Mouse (Mus musculus): ENCODE results near the gene 2900026A02Rik. TPM values are rescaled to one million over a fixed set of nuclear protein-coding genes. Genes with fewer than 3 reads are reported as not detected.

The 2900026A02Rik gene
- polyA plus RNA-seq, 1 experiment from 2014 or later, result 26.0 TPM

DNA sequence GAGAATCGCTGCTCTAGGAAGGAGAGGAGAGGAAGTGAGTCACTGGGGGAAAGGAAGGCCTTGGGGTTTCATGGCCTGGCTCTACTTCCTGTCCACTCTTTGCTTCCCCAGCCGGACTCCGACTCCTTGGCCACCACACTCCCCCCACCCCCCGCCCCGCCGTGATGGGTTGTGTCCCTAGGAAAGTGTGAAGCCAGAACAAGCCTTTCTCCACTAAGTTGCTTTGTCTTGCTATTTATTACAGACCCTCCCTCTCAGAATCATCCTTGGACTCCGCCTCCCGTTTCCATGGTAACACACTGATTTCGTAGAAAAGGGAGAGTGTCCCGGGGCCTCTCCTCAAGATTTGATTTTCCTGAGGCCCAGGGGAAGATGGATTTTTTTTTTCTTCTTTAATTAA, 4.2 kb upstream of the 2900026A02Rik start:
- ChIA-PET POLR2A (no interaction called here), CTCF (interaction anchor here (1.4 kb wide), 1 partner anchor 126 kb away, joined by 6 read pairs; no protein-coding TSS in a partner anchor)
- in situ Hi-C loops (cut with MboI; ENCODE audit: low pct_unique_long_range_greater_than_20kb), result loop anchor here (5.0 to 25.0 kb wide), 3 partner anchors 128 to 788 kb away; partner anchors contain the start of gene Gm6588
- no peaks in the 10 kb centered on the region for H3K27me3 ChIP-seq
- DNase-seq (ENCODE audit: low read depth, low spot score) (no peak), ATAC-seq (no peak)
- TF ChIP-seq CTCF (IDR thresholded peaks at IDR 0.05), result no peak

DNA sequence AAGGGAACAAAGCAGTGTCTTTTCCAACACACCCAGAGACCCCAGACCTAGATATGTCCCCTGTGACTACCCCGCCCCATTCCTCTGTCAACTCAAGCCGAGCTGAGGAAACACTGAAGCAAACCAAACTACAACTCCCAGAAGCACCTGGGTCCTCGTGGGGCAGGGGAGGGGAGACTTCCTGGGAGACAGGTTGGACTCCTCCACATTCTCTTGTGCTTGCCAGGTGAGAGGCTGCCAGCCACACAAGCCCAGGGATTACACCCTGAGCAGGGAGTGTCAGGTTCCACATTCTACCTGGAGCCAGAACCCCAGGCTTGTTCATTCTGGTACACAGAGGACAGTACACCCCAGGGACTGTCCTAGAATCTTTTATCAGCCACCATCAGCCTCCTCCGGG, 2.9 kb upstream of the 2900026A02Rik start:
- no peak for TF ChIP-seq CTCF (IDR thresholded peaks at IDR 0.05)
- DNase-seq (ENCODE audit: low read depth, low spot score) (no peak), ATAC-seq (no peak)
- in situ Hi-C loops (cut with MboI; ENCODE audit: low pct_unique_long_range_greater_than_20kb), result loop anchor here (5.0 to 25.0 kb wide), 2 partner anchors 42 to 663 kb away; no protein-coding TSS in a partner anchor
- POLR2A ChIA-PET, result no interaction called here
- H3K27me3 ChIP-seq, result no peaks in the 10 kb centered on the region
- CTCF ChIA-PET, result interaction anchor here (1.0 to 4.1 kb wide), 7 partner anchors 20 to 125 kb away, joined by 3 to 36 read pairs (median 6); no protein-coding TSS in a partner anchor

DNA sequence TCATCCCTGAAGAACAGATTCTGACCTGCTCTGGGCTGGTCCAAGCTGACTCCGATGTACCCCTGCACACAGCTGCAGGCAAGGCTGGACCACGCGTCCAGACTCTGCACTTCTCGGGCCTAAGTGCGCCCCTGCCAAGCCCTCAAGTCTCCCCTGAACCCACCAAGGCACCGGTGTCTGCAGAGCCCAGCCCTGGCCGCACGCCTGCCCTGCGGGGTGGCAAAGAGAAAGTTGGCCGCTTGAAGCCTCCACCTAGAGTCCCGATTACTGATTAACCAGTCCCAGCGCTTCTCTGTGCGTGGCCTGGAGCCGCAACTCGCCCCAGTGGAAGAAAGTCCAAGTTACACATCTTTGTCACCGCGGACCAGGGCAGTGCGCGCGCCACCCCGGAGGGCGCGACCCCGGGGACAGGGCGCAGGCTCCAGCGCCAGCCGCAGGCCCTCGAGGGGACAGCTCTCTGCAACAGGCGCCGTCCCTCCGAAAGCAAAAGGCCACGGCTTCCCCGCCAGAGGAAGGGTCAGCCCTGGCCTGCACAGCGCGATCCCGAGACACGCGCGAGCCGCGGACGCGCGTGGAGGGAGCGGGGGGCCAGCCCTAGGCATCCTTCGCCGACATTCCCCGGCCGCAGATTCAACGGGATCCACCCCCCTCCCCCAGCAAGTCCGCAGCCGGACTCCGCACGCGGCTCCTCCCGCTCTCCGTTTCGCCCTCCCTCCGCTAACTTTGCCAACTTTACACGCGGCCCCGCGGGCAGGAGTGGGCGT, 471 bp downstream of the 2900026A02Rik start:
- TF ChIP-seq CTCF (IDR thresholded peaks at IDR 0.05), result no peak
- POLR2A ChIA-PET, result interaction anchor here (1.1 to 1.3 kb wide), 2 partner anchors 16 to 41 kb away, joined by 6 to 8 read pairs; no protein-coding TSS in a partner anchor
- no peak for DNase-seq (ENCODE audit: low read depth, low spot score)
- no peaks in the 10 kb centered on the region for H3K27me3 ChIP-seq
- in situ Hi-C loops (cut with MboI; ENCODE audit: low pct_unique_long_range_greater_than_20kb), result loop anchor here (5.0 to 25.0 kb wide), 2 partner anchors 38 to 667 kb away; no protein-coding TSS in a partner anchor
- peak; percentile 26 for ATAC-seq
- CTCF ChIA-PET, result interaction anchor here (1.3 to 4.1 kb wide), 4 partner anchors 13 to 121 kb away, joined by 3 to 36 read pairs (median 10); no protein-coding TSS in a partner anchor

DNA sequence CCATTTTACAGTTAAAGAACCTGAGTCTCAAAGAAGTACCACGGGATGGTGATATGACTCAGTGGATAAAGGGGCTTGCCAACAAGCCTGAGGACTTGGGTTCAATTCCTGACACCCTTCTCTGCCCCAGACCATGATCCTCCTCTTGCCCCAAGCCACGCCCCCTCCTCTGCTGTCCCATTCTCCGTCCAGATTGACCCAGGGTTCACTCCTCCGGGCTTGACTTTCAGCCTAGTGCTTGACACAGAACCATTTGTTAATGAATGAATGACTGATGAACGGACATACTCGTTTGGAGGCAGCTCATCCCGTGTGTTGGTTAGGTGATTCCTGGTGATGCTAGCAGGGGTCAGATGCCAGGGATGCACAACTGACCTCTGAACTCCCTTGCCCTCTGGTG, 1.2 kb downstream of the 2900026A02Rik start:
- ChIA-PET POLR2A (interaction anchor here (1.0 to 1.3 kb wide), 4 partner anchors 13 to 45 kb away, joined by 3 to 8 read pairs (median 4); no protein-coding TSS in a partner anchor), CTCF (interaction anchor here (1.3 to 3.2 kb wide), 3 partner anchors 12 to 120 kb away, joined by 3 to 16 read pairs (median 4); no protein-coding TSS in a partner anchor)
- no peak for TF ChIP-seq CTCF (IDR thresholded peaks at IDR 0.05)
- ATAC-seq (no peak), DNase-seq (ENCODE audit: low read depth, low spot score) (no peak)
- H3K27me3 ChIP-seq, result no peaks in the 10 kb centered on the region
- in situ Hi-C loops (cut with MboI; ENCODE audit: low pct_unique_long_range_greater_than_20kb), result loop anchor here (5.0 to 25.0 kb wide), 2 partner anchors 38 to 667 kb away; no protein-coding TSS in a partner anchor

DNA sequence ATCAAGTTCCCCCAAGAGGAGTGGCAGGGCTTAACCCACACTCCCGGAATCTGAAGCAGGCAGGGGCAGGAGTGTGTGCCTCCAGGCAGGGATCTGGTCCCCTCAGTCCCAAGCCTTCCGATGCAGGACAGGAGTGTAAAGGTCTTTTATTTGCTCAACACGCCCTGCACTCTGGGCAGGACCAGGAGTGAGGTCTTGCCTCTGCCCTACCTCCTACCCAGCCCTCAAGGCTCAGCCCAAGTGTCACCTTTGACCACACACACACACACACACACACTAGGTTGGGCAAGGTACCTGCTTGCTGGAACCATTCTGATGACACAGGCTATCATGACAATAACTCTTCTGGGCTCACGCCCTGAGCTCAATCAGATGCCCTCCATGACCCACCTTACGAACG, 1.6 kb downstream of the 2900026A02Rik start:
- ATAC-seq, result no peak
- H3K27me3 ChIP-seq, result no peaks in the 10 kb centered on the region
- ChIA-PET POLR2A (interaction anchor here (1.0 to 1.3 kb wide), 4 partner anchors 13 to 45 kb away, joined by 3 to 8 read pairs (median 4); no protein-coding TSS in a partner anchor), CTCF (interaction anchor here (1.3 to 3.2 kb wide), 3 partner anchors 12 to 120 kb away, joined by 3 to 16 read pairs (median 4); no protein-coding TSS in a partner anchor)
- in situ Hi-C loops (cut with MboI; ENCODE audit: low pct_unique_long_range_greater_than_20kb), result loop anchor here (25.0 kb wide), 1 partner anchor 668 kb away; no protein-coding TSS in a partner anchor
- no peak for DNase-seq (ENCODE audit: low read depth, low spot score)
- TF ChIP-seq CTCF (IDR thresholded peaks at IDR 0.05), result no peak

DNA sequence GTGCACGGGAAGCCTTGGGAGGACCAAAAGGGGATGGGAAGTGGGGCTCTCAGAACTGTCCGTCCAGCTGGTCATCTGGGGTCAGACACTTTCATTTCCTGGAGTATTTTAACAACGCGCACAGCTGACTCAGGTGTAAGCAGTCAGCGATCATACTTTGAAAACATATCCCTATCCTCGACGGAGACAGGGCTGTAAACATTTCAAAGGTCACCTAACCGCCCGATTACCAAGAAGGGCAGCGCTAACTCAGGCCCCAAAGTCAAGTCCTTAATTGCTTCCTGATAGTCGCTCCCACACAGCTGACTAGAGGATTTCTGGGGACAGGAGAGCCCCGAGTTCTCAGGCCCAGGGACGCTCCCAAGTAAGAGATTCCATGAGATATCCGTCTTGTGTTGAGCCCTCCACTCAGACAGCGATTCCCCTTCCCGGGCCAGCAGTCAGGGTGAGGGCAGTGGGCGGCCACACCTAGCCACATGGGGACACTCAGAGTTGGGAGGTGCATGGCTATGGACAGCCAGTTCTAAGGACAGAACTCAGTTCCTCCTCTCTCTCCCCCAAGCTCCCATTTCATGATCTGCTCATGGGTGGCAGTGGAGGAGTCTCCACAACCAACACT, 2.3 kb downstream of the 2900026A02Rik start:
- POLR2A ChIA-PET, result no interaction called here

DNA sequence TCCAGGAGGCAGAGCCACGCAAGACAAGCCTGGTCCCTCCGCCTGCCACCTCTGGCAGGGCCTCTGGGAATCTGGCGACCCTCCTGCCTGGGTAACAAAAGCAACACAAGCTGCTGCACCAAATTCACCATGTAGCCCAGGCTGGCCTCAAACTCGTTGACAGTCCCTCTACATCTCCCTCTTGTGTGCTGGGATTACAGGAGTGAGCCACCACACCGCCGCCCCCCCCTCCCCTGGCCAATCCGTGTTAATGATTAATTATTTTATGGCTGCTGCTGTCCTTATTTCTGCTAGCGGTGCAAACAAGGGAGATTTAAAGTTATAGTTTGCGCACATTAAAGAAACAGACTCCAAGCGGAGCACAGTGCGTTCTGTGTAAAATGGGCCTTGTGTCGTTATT, 4.0 kb downstream of the 2900026A02Rik start:
- no peaks in the 10 kb centered on the region for H3K27me3 ChIP-seq
- DNase-seq (ENCODE audit: low read depth, low spot score), result no peak
- no peak for TF ChIP-seq CTCF (IDR thresholded peaks at IDR 0.05)
- ATAC-seq, result no peak
- in situ Hi-C loops (cut with MboI; ENCODE audit: low pct_unique_long_range_greater_than_20kb), result loop anchor here (25.0 kb wide), 1 partner anchor 670 kb away; no protein-coding TSS in a partner anchor
- POLR2A ChIA-PET, result interaction anchor here (1.7 kb wide), 1 partner anchor 10 kb away, joined by 4 read pairs; no protein-coding TSS in a partner anchor
- CTCF ChIA-PET, result interaction anchor here (1.2 to 1.4 kb wide), 5 partner anchors 9 to 118 kb away, joined by 3 to 4 read pairs (median 4); no protein-coding TSS in a partner anchor

More for the DNA sequence above, 2.3 kb downstream of the 2900026A02Rik start:
- H3K27me3 ChIP-seq, result no peaks in the 10 kb centered on the region
- CTCF ChIA-PET, result interaction anchor here (0.7 to 3.2 kb wide), 4 partner anchors 7 to 50 kb away, joined by 3 to 16 read pairs (median 5); no protein-coding TSS in a partner anchor
- DNase-seq (ENCODE audit: low read depth, low spot score), result no peak
- in situ Hi-C loops (cut with MboI; ENCODE audit: low pct_unique_long_range_greater_than_20kb), result loop anchor here (25.0 kb wide), 1 partner anchor 669 kb away; no protein-coding TSS in a partner anchor
- no peak for TF ChIP-seq CTCF (IDR thresholded peaks at IDR 0.05)
- no peak for ATAC-seq

DNA sequence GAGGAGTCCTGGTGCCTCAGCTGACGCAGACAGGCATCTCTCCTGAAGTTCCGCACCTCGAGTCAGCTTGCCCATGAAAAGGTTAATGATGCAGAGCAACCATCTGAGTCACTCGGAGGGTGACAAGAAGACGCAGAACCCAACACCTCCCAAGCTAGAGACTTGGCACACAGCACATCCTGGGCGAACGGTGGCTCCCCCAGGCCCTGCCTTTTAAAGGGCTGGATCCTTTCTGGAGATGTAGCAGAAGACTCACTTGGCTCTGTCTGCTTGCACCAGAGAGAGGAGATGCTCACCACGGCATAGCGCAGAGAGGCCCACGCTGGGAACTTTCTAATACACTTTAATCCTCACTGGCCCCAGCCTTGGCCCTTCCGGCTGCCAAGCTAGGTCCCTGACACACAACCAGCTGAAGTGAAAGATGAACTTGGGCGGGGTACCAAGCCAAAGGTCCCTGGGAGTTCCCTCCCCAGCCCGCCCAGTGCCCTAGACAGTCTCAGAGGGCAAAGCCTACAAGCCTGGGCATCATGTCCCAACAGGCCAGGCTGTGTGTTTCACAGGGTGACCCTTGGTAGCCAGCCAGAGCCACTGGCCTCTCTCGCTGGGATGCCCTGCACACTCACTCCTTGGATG, 4.6 kb downstream of the 2900026A02Rik start:
- TF ChIP-seq CTCF (IDR thresholded peaks at IDR 0.05), result no peak
- H3K27me3 ChIP-seq, result no peaks in the 10 kb centered on the region
- DNase-seq (ENCODE audit: low read depth, low spot score), result peak; percentile 96
- peak; percentile 75 for ATAC-seq
- ChIA-PET CTCF (interaction anchor here (0.9 to 1.4 kb wide), 7 partner anchors 10 to 117 kb away, joined by 3 to 10 read pairs (median 4); partner anchors contain the start of gene Tmem211), POLR2A (interaction anchor here (0.9 to 1.7 kb wide), 3 partner anchors 9 to 36 kb away, joined by 4 to 5 read pairs (median 4); no protein-coding TSS in a partner anchor)
- in situ Hi-C loops (cut with MboI; ENCODE audit: low pct_unique_long_range_greater_than_20kb), result loop anchor here (25.0 kb wide), 1 partner anchor 671 kb away; no protein-coding TSS in a partner anchor

DNA sequence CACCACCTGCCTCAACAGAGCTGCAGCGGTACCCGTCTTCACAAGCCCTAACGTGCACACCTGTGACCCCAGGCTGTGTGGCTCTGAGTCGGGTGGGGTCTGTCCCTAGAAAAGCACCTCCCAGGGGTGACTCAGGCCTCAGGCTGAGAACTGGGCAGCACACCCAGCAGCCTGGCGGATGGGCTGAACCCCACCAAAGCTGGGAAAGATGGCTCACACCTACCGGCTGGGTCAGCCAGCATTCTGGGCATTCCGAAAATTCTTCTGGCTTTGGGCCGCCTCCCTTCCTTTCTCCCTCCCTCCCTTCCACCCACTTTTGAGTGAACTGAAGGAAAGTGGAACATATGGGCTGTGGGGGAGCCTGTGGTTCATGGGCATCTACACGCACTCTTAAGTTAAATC, 5.4 kb downstream of the 2900026A02Rik start:
- no peak for TF ChIP-seq CTCF (IDR thresholded peaks at IDR 0.05)
- no peaks in the 10 kb centered on the region for H3K27me3 ChIP-seq
- ChIA-PET CTCF (interaction anchor here (0.9 to 1.3 kb wide), 4 partner anchors 11 to 42 kb away, joined by 3 to 10 read pairs (median 4); partner anchors contain the start of gene Tmem211), POLR2A (interaction anchor here (0.9 to 1.7 kb wide), 3 partner anchors 8 to 35 kb away, joined by 4 to 5 read pairs (median 4); no protein-coding TSS in a partner anchor)
- peak; percentile 55 for ATAC-seq
- peak; percentile 89 for DNase-seq (ENCODE audit: low read depth, low spot score)
- in situ Hi-C loops (cut with MboI; ENCODE audit: low pct_unique_long_range_greater_than_20kb), result loop anchor here (25.0 kb wide), 1 partner anchor 672 kb away; no protein-coding TSS in a partner anchor

Data from Patski (cell line).